Mouse (Mus musculus) intestine, embryonic 14.5 days (tissue): Measurements from ENCODE around the gene Gprin1. TPM values are rescaled to one million over a fixed set of nuclear protein-coding genes. Genes with fewer than 3 reads are reported as not detected.
A peak's percentile ranks its signal among the peaks of the same experiment; 100 is the strongest.

Experiments used
- ATAC-seq: fragments of 200-750 bp; cut with Nextera tagmentation; replicated peaks from 2 replicates; pipeline ENCODE4 v1.8.0; 2017; ENCODE audit warnings: low read depth, moderate number of reproducible peaks, moderate TSS enrichment, moderate library complexity; ENCODE audit not compliant: low FRiP score, low TSS enrichment
- DNase-seq: peaks from one replicate; pipeline ENCODE4 v3.0.0-alpha.2; 2018; ENCODE audit warnings: low spot score
- H3K27ac ChIP-seq: fragments of 300-500 bp; sonication (generic); 2 replicates; pipeline ENCODE4 v1.5.1; 2014; ENCODE audit warnings: low read depth, mild to moderate bottlenecking, control low read depth
- H3K27me3 ChIP-seq: fragments of 300-500 bp; sonication (generic); replicated peaks from 2 replicates; pipeline ENCODE4 v1.6.1; 2014; ENCODE audit warnings: low read length, control low read depth; ENCODE audit not compliant: control insufficient read depth, insufficient read depth
- H3K36me3 ChIP-seq: fragments of 300-500 bp; sonication (generic); 2 replicates; pipeline ENCODE4 v1.6.1; 2014; ENCODE audit warnings: low read length, control low read depth; ENCODE audit not compliant: control insufficient read depth, insufficient read depth
- H3K4me1 ChIP-seq: fragments of 300-500 bp; sonication (generic); replicated peaks from 2 replicates; pipeline ENCODE4 v1.6.1; 2014; ENCODE audit warnings: low read length, control low read depth, mixed read lengths; ENCODE audit not compliant: control insufficient read depth, insufficient read depth
- H3K4me2 ChIP-seq: fragments of 300-500 bp; sonication (generic); 2 replicates; pipeline ENCODE4 v1.6.1; 2014; ENCODE audit warnings: low read length
- H3K4me3 ChIP-seq: fragments of 300-500 bp; sonication (generic); 2 replicates; pipeline ENCODE4 v1.5.1; 2014; ENCODE audit warnings: low read depth, low read length, control low read depth, mixed read lengths
- H3K9ac ChIP-seq: fragments of 300-500 bp; sonication (generic); 2 replicates; pipeline ENCODE4 v1.6.1; 2014; ENCODE audit warnings: mild to moderate bottlenecking, low read length
- H3K9me3 ChIP-seq: fragments of 300-500 bp; sonication (generic); 2 replicates; pipeline ENCODE4 v1.6.1; 2016; ENCODE audit warnings: low read length, control low read depth; ENCODE audit not compliant: control insufficient read depth
- WGBS: fragments of 180-500 bp; shearing (Covaris S2); extraction: QIAGEN DNeasy Blood & Tissue Kit; methylation state at CpG from one replicate; pipeline ENCODE4 v1.1.7; 2014; 5-methylcytosine and 5-hydroxymethylcytosine counted together
- polyA plus RNA-seq: library from polyadenylated mRNA; unstranded; fragments of >200 nt; fragmentation: Nextera tagmentation; extraction: Ambion mirVana; gene quantifications from 2 replicates; pipeline ENCODE4 v1.2.1, GENCODE M21; 2014

Gprin1 gene
- polyA plus RNA-seq, 1 experiment from 2014 or later = 0.81 TPM

DNA sequence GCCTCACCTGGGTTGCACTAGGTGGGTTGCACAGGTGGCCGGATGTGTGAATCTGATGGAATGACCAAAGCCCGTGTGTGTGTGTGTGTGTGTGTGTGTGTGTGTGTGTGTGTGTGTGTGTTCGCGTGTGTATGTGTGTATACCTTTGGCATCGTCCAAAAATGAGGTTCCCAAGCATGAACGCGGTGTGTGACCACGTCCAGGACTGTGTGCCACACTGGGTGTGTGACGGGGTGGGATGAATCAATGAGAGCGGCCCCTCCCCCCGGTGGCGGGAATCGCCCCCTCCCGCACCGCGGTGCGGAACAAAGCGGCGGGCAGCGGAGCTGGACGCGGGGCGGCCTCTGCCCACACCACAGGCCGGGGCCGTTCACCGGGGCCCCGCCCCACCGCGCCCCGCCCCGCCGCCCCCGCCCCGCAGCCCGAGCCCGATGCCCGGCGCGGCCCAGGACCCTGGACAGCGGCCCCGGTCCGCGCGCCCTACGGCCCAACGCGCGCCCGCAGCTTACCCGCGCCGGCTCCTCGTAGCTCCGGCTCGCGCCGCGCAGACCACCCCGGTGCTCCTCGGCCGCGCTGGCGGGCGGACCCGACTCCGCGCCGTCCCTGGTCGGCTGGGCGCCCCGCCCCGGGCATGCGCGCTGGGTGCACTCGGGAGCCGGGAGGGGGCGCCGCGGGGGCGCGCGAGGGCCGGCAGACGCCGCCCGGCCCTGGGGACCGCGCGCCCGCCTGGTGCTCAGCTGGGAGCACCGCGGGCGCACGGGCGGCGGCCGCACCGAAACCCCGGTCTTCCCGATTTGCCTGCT, 412 bp downstream of the Gprin1 start:
- H3K9me3 ChIP-seq = no peaks in the 10 kb centered on the region
- H3K27ac ChIP-seq = no peak overlapping the region
- H3K4me1 ChIP-seq = 0 out of 2 replicates have a peak, but pooled peaks cover 4% of the 10 kb centered on the region
- H3K27me3 ChIP-seq = peaks cover 29% of the 10 kb centered on the region
- H3K4me2 ChIP-seq = peak overlapping the region; percentile 87
- ATAC-seq (peak; percentile 83), DNase-seq (peak; percentile 60)
- H3K9ac ChIP-seq = no peak overlapping the region
- no peaks in the 10 kb centered on the region for H3K36me3 ChIP-seq
- WGBS = 3% methylated on average over 48 of the region's 100 CpGs
- peak overlapping the region; percentile 46 for H3K4me3 ChIP-seq

DNA sequence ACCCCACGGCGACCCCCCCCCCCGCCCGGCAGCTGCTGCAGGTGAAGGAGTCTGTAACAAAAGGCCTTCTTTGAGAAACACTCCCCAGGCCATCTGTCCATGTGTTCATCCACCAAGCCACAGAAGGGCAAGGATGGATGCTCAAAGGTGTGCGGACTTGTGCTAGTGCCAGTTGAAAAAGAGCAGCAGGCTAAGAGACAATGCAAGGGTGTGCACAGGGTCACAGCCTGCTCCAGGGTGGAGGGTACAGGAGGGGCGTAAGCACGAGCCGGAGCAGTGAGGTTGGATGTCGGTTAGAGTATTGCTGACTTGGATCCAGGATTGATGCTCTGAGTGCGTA, 983 bp downstream of the Gprin1 start:
- Histone ChIP-seq H3K9me3 (no peaks in the 10 kb centered on the region), H3K27me3 (peaks cover 26% of the 10 kb centered on the region), H3K4me2 (peak overlapping the region; percentile 87), H3K27ac (no peak overlapping the region), H3K4me1 (0 out of 2 replicates have a peak, but pooled peaks cover 4% of the 10 kb centered on the region), H3K36me3 (no peaks in the 10 kb centered on the region), H3K9ac (no peak overlapping the region), H3K4me3 (no peak overlapping the region)
- ATAC-seq = peak; percentile 32; the same call in 1 of the 2 replicates
- DNase-seq = no peak
- 59% methylated on average over 10 of the region's 10 CpGs for WGBS

DNA sequence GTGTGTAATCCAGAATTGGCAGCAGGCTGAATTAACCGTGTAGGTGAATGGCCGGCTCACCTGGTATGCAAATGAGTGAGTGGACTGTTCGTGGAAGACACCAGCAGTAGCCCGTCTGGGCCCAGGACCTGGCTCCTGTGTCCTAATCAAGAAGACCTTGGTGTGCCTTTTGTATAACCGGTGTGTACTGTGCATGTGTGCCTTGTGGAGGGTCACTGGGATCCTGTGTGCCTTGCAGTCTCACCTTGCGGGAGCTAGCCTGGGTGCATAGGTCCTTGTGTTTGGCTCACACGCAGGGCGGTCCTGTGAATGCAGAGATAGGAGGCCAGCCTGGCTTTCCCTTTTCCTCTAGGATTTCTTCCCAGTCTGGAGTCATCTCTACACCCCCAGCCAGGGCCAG, 1.5 kb downstream of the Gprin1 start:
- Histone ChIP-seq H3K27me3 (peaks cover 26% of the 10 kb centered on the region), H3K4me3 (no peak overlapping the region), H3K9me3 (no peaks in the 10 kb centered on the region), H3K4me2 (no peak overlapping the region), H3K9ac (no peak overlapping the region), H3K36me3 (no peaks in the 10 kb centered on the region), H3K27ac (no peak overlapping the region), H3K4me1 (0 out of 2 replicates have a peak, but pooled peaks cover 4% of the 10 kb centered on the region)
- DNase-seq = no peak
- WGBS = 83% methylated on average over 8 of the region's 8 CpGs
- ATAC-seq = no peak

- Histone ChIP-seq H3K4me3 (no peak overlapping the region), H3K36me3 (no peaks in the 10 kb centered on the region), H3K4me1 (0 out of 2 replicates have a peak, but pooled peaks cover 4% of the 10 kb centered on the region), H3K9me3 (no peaks in the 10 kb centered on the region), H3K27me3 (peaks cover 26% of the 10 kb centered on the region), H3K27ac (no peak overlapping the region), H3K9ac (no peak overlapping the region), H3K4me2 (no peak overlapping the region)
- ATAC-seq (no peak), DNase-seq (no peak)
- 47% methylated on average over 10 of the region's 10 CpGs for WGBS
Measured at GRCm38 (mm10) chr13:54746896-54747295, 2.8 kb downstream of the Gprin1 start.

DNA sequence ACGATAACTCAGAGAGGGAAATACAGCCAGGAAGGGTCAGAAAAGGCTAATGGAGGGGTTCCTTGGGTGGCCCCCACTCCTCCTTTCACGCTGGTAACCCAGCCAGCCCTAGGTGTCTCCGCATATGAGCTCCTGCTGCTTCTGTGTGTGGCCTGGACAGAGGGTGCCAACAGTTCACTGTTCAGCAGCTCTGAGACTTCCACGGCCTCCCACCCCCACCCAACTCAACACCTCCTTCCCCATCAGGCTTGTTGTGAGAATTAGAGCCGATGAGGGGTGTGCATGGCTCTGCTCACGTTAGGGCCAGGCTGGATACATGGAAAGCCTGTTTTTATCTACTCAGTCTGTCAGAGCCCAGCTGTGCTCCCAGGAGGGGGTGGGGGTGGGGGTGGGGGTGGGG, 3.6 kb downstream of the Gprin1 start:
- Histone ChIP-seq H3K27me3 (peaks cover 21% of the 10 kb centered on the region), H3K27ac (no peak overlapping the region), H3K4me2 (no peak overlapping the region), H3K4me3 (no peak overlapping the region), H3K9ac (no peak overlapping the region), H3K4me1 (0 out of 2 replicates have a peak, but pooled peaks cover 4% of the 10 kb centered on the region), H3K36me3 (no peaks in the 10 kb centered on the region), H3K9me3 (no peaks in the 10 kb centered on the region)
- WGBS = 44% methylated on average over 6 of the region's 6 CpGs
- no peak for ATAC-seq
- DNase-seq = no peak

- Histone ChIP-seq H3K4me3 (peak overlapping the region; percentile 35), H3K27ac (no peak overlapping the region), H3K9ac (no peak overlapping the region), H3K4me2 (peak overlapping the region; percentile 53), H3K27me3 (peaks cover 46% of the 10 kb centered on the region), H3K9me3 (no peaks in the 10 kb centered on the region), H3K36me3 (no peaks in the 10 kb centered on the region), H3K4me1 (no peaks in the 10 kb centered on the region)
- ATAC-seq = no peak
- 4% methylated on average over 34 of the region's 34 CpGs for WGBS
- DNase-seq = no peak
Measured at GRCm38 (mm10) chr13:54738213-54738601, 11.5 kb downstream of the Gprin1 start.

GRCm38 (mm10) chr13:54737488-54738212, 12.0 kb downstream of the Gprin1 start:
- H3K27me3 ChIP-seq = peaks cover 46% of the 10 kb centered on the region
- no peaks in the 10 kb centered on the region for H3K9me3 ChIP-seq
- H3K9ac ChIP-seq = peak overlapping the region; percentile 29; the same call in 1 of the 2 replicates
- ATAC-seq (peak; percentile 89), DNase-seq (peak; percentile 71)
- 1% methylated on average over 82 of the region's 87 CpGs for WGBS
- H3K36me3 ChIP-seq = no peaks in the 10 kb centered on the region
- H3K4me2 ChIP-seq = peak overlapping the region; percentile 53
- no peak overlapping the region for H3K27ac ChIP-seq
- H3K4me1 ChIP-seq = no peaks in the 10 kb centered on the region
- peak overlapping the region; percentile 35 for H3K4me3 ChIP-seq

DNA sequence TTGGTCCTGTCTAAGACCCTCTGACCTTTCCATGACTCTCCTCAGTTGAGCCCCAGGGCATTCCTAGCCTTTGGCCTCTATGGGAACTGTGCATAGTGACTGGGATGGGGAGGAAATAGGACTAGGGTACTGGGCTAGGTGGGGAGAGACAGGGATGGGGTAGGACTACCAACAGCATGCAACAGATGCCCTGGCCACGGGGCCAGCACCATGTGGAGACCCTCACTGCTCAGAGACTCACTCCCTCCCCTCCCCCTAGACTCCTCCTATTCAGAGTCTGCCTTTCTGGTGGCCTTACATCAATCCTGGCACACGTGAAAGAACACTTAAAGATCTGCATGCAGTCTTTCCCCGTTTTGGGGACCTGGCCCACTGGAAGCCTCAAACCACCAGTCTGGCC, 12.7 kb downstream of the Gprin1 start:
- Histone ChIP-seq H3K4me3 (0 out of 2 replicates have a peak overlapping the region, but pooled peaks have one; percentile 35), H3K4me2 (peak overlapping the region; percentile 53; the same call in 1 of the 2 replicates)
- no peak for ATAC-seq

More for the DNA sequence above, 12.7 kb downstream of the Gprin1 start:
- Histone ChIP-seq H3K4me1 (no peaks in the 10 kb centered on the region), H3K9me3 (no peaks in the 10 kb centered on the region), H3K9ac (no peak overlapping the region), H3K27me3 (peaks cover 46% of the 10 kb centered on the region), H3K36me3 (no peaks in the 10 kb centered on the region), H3K27ac (no peak overlapping the region)
- DNase-seq = no peak
- WGBS = 34% methylated on average over 3 of the region's 3 CpGs
